Mouse (Mus musculus) ES-E14 (cell line): ENCODE measurements around the gene U2surp.

Source experiments
- CHD2 ChIP-seq: IDR thresholded peaks from 2 replicates; pipeline ENCODE4 v1.6.1; 2014; ENCODE audit warnings: mild to moderate bottlenecking, low read depth, low read length, inconsistent platforms
- HCFC1 ChIP-seq: IDR thresholded peaks from 2 replicates; pipeline ENCODE4 v1.6.1; 2012; ENCODE audit warnings: low read length, inconsistent platforms, borderline replicate concordance; ENCODE audit not compliant: insufficient read depth
- MAFK ChIP-seq: IDR thresholded peaks from 2 replicates; pipeline ENCODE4 v1.6.1; 2014; ENCODE audit warnings: mild to moderate bottlenecking, low read depth, low read length, inconsistent platforms; ENCODE audit not compliant: insufficient read depth
- ZC3H11A ChIP-seq: IDR thresholded peaks from 2 replicates; pipeline ENCODE4 v1.6.1; 2012; ENCODE audit warnings: low read depth, mild to moderate bottlenecking, inconsistent platforms, low read length, borderline replicate concordance
- ZNF384 ChIP-seq: IDR thresholded peaks from 2 replicates; pipeline ENCODE4 v1.6.1; 2012; ENCODE audit warnings: low read depth, low read length, inconsistent platforms

GRCm38 (mm10) chr9:95442321-95442731 is 69.5 kb downstream of the U2surp start:
- TF ChIP-seq MAFK (no peak), ZC3H11A (no peak), ZNF384 (no peak), CHD2 (no peak), HCFC1 (no peak)
